Mouse (Mus musculus) layer of hippocampus, adult 8-10 months (tissue): Measurements from ENCODE around the gene Lzts2. TPM values are rescaled to one million over a fixed set of nuclear protein-coding genes. Genes with fewer than 3 reads are reported as not detected.

Experiments used
- DNase-seq, 2 experiments: peaks; one replicate each; pipeline ENCODE4 v3.0.0; 2022; ENCODE audit warnings: low spot score in 2 of 2
- total RNA-seq, 4 experiments: library from RNA; stranded (reverse); gene quantifications; 2 replicates each; pipeline ENCODE4 v1.2.4; 2022

The Lzts2 gene
- total RNA-seq, 4 experiments from 2014 or later = 31.0 to 38.3 (median 33.3) TPM

- DNase-seq = peak in 1 of 2 experiments; percentile 22
Observed at GRCm38 (mm10) chr19:45048644-45049365, 34.6 kb downstream of the Lzts2 start.

GRCm38 (mm10) chr19:45049523-45049922 is 35.3 kb downstream of the Lzts2 start:
- DNase-seq = peak in 1 of 2 experiments; percentile 26

GRCm38 (mm10) chr19:45053451-45053850 is 39.2 kb downstream of the Lzts2 start:
- no peak for DNase-seq

GRCm38 (mm10) chr19:45054892-45055690 is 40.9 kb downstream of the Lzts2 start:
- DNase-seq = no peak

GRCm38 (mm10) chr19:45056364-45056763 is 42.1 kb downstream of the Lzts2 start:
- no peak for DNase-seq

- no peak for DNase-seq
Observed at GRCm38 (mm10) chr19:45056908-45057698, 42.9 kb downstream of the Lzts2 start.

- DNase-seq = no peak
Observed at GRCm38 (mm10) chr19:45057724-45058112, 43.5 kb downstream of the Lzts2 start.

- peak; percentile 90 to 92 for DNase-seq
Observed at GRCm38 (mm10) chr19:45058113-45058839, 44.1 kb downstream of the Lzts2 start.

- DNase-seq = no peak
Observed at GRCm38 (mm10) chr19:45058841-45059240, 44.6 kb downstream of the Lzts2 start.

- no peak for DNase-seq
Observed at GRCm38 (mm10) chr19:45063565-45064292, 49.5 kb downstream of the Lzts2 start.

GRCm38 (mm10) chr19:45065226-45065625 is 51.0 kb downstream of the Lzts2 start:
- no peak for DNase-seq

- no peak for DNase-seq
Observed at GRCm38 (mm10) chr19:45067170-45067569, 53.0 kb downstream of the Lzts2 start.

GRCm38 (mm10) chr19:45067758-45068510 is 53.7 kb downstream of the Lzts2 start:
- no peak for DNase-seq

- DNase-seq = peak in 1 of 2 experiments; percentile 68
Observed at GRCm38 (mm10) chr19:45073871-45074542, 59.8 kb downstream of the Lzts2 start.

GRCm38 (mm10) chr19:45074580-45075322 is 60.5 kb downstream of the Lzts2 start, which contains the start of gene Kazald1:
Gene Kazald1 (plus strand): TSS chr19:45075241.
- DNase-seq = peak; percentile 87 to 94

GRCm38 (mm10) chr19:45075323-45076035 is 61.3 kb downstream of the Lzts2 start:
- no peak for DNase-seq

GRCm38 (mm10) chr19:45076036-45076575 is 61.9 kb downstream of the Lzts2 start:
- DNase-seq = no peak
